Mouse (Mus musculus): Measurements from ENCODE around the gene Mtmr3. TPM values are rescaled to one million over a fixed set of nuclear protein-coding genes. Genes with fewer than 3 reads are reported as not detected.

The Mtmr3 gene
- polyA plus RNA-seq, 1 experiment from 2014 or later = 36.8 TPM

DNA sequence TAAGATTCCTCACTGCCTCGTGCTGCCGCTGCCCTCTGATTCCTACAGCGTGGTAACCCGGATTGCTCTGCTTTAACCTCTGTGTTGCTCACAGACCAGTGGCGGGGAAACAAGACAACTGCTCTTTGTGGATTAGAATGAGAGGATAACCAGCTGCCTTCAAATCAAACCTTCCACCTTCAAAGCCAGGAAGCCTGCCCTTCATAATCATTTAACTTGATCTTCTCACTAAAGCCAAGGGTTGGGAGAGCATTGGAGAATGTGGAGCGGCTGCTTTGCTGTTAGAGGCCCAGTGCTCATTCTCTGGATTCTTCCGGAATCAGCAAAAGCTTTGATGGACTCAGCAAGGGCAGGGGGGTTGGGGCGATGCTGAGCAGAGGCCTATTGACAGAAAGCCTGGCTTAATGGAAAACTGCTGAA, 35.2 kb upstream of the Mtmr3 start:
- H3K4me1 ChIP-seq (ENCODE audit: control insufficient read depth, insufficient read depth, low read length) = no peaks in the 10 kb centered on the region
- H3K27ac ChIP-seq (ENCODE audit: low read depth, low read length) = no peak overlapping the region
- H3K4me3 ChIP-seq (ENCODE audit: low read depth, low read length) = no peak overlapping the region
- H3K27me3 ChIP-seq (ENCODE audit: control insufficient read depth, insufficient read depth, low read length) = no peaks in the 10 kb centered on the region
- DNase-seq (ENCODE audit: low spot score) (no peak), ATAC-seq (ENCODE audit: insufficient read depth, low FRiP score, low TSS enrichment) (no peak)
- H3K4me2 ChIP-seq (ENCODE audit: low read depth) = no peak overlapping the region
- no peaks in the 10 kb centered on the region for H3K9me3 ChIP-seq (ENCODE audit: control insufficient read depth, low read length)
- H3K9ac ChIP-seq (ENCODE audit: low read length) = no peak overlapping the region
- 49% methylated on average over 8 of the region's 8 CpGs for WGBS
- no peaks in the 10 kb centered on the region for H3K36me3 ChIP-seq (ENCODE audit: control insufficient read depth, insufficient read depth, low read length)

DNA sequence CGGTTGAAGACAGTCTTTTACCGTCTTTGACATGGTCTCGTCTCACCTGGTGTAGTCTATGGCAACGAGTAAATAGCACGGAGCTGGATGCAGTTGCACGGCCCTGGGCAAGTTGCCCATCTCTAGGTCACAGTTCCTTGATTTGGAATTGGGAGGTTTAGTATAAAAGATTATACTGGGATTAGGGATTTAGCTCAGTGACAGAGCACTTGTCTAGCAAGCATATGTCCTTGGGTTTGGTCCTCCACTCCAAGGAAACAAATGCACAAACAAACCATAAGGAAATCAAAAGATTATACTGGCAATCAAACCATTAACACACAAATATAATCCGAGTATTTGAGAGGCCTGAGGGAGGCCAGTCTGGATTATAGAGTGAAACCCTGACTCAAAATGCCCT, 33.0 kb upstream of the Mtmr3 start:
- Histone ChIP-seq H3K36me3 (ENCODE audit: control insufficient read depth, insufficient read depth, low read length) (no peaks in the 10 kb centered on the region), H3K4me1 (ENCODE audit: control insufficient read depth, insufficient read depth, low read length) (no peaks in the 10 kb centered on the region), H3K27ac (ENCODE audit: low read depth, low read length) (no peak overlapping the region), H3K27me3 (ENCODE audit: control insufficient read depth, insufficient read depth, low read length) (no peaks in the 10 kb centered on the region), H3K9ac (ENCODE audit: low read length) (no peak overlapping the region), H3K4me3 (ENCODE audit: low read depth, low read length) (no peak overlapping the region), H3K9me3 (ENCODE audit: control insufficient read depth, low read length) (no peaks in the 10 kb centered on the region), H3K4me2 (ENCODE audit: low read depth) (no peak overlapping the region)
- ATAC-seq (ENCODE audit: insufficient read depth, low FRiP score, low TSS enrichment) (no peak), DNase-seq (ENCODE audit: low spot score) (no peak)
- 86% methylated on average over 7 of the region's 7 CpGs for WGBS

DNA sequence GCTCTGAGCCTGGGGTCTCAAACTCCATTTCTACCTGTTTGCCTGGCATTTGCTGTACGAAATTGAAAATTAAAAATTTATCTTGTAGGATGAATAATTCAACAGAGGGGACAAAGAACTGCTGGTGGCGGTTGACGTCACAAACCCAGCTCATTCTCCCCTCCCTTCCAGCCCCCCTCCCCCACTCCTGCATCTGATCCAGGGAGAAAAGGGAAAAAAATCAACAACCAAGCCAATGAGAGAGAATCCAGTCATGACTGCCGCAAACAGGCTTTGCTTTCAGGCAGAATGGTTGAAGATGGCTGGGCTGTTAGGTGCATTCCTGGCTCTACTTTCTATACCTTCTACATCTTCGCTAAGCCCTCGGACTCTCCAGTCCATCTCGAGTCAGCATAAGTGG, 31.3 kb upstream of the Mtmr3 start:
- DNase-seq (ENCODE audit: low spot score) (no peak), ATAC-seq (ENCODE audit: insufficient read depth, low FRiP score, low TSS enrichment) (no peak)
- Histone ChIP-seq H3K36me3 (ENCODE audit: control insufficient read depth, insufficient read depth, low read length) (no peaks in the 10 kb centered on the region), H3K27me3 (ENCODE audit: control insufficient read depth, insufficient read depth, low read length) (no peaks in the 10 kb centered on the region), H3K9ac (ENCODE audit: low read length) (no peak overlapping the region), H3K4me3 (ENCODE audit: low read depth, low read length) (no peak overlapping the region), H3K9me3 (ENCODE audit: control insufficient read depth, low read length) (no peaks in the 10 kb centered on the region), H3K4me1 (ENCODE audit: control insufficient read depth, insufficient read depth, low read length) (no peaks in the 10 kb centered on the region), H3K4me2 (ENCODE audit: low read depth) (no peak overlapping the region), H3K27ac (ENCODE audit: low read depth, low read length) (no peak overlapping the region)
- 78% methylated on average over 7 of the region's 7 CpGs for WGBS

DNA sequence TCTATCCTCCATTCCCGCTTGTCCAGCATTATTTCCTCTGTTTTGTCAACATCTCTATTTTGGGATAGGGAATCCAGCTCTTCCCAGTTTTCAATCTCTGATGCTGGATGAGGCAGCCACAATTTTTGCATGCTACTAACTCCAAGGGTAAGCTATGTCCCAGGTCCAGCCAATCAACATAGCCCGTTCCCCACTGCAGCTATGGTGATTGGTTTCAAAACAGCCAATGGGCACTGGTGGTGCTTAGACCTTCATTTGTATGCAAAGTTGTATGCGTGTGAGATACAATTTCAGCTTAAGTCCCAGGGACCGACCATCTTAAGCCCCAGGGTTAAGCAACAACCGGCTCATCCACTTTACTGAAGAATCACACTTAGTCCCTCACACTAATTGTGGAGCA, 28.3 kb upstream of the Mtmr3 start:
- H3K36me3 ChIP-seq (ENCODE audit: control insufficient read depth, insufficient read depth, low read length) = no peaks in the 10 kb centered on the region
- H3K4me2 ChIP-seq (ENCODE audit: low read depth) = no peak overlapping the region
- 67% methylated on average over 5 of the region's 5 CpGs for WGBS
- H3K4me3 ChIP-seq (ENCODE audit: low read depth, low read length) = no peak overlapping the region
- DNase-seq (ENCODE audit: low spot score) = no peak
- ATAC-seq (ENCODE audit: insufficient read depth, low FRiP score, low TSS enrichment) = no peak
- H3K27me3 ChIP-seq (ENCODE audit: control insufficient read depth, insufficient read depth, low read length) = no peaks in the 10 kb centered on the region
- no peak overlapping the region for H3K9ac ChIP-seq (ENCODE audit: low read length)
- H3K27ac ChIP-seq (ENCODE audit: low read depth, low read length) = no peak overlapping the region
- H3K4me1 ChIP-seq (ENCODE audit: control insufficient read depth, insufficient read depth, low read length) = no peaks in the 10 kb centered on the region
- no peaks in the 10 kb centered on the region for H3K9me3 ChIP-seq (ENCODE audit: control insufficient read depth, low read length)

DNA sequence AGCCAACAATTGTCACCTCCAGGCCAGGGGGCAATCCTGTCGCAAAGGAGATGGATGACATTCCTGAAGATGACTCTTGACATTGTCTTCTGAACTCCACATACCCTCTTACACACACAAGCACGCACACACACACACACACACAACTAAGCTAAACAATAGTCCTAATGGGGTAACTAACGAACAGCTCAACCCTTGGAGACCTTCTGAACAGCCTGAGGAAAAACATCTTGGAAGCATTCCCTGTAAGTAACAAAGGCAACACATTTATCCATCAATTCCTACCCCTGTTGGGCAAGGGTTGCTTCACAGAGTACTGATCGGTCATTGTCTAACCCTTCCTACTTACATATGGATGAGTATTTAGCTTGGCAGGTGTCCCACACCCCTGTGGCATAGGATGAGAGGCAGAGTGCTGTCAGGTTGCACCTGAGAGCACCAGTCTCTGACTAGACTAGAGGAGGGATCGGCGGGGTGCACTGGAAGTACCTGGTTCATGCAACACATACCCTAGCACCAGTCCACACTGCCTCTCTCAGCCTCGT, 27.9 kb upstream of the Mtmr3 start:
- Histone ChIP-seq H3K27ac (ENCODE audit: low read depth, low read length) (no peak overlapping the region), H3K4me3 (ENCODE audit: low read depth, low read length) (no peak overlapping the region), H3K9me3 (ENCODE audit: control insufficient read depth, low read length) (no peaks in the 10 kb centered on the region), H3K36me3 (ENCODE audit: control insufficient read depth, insufficient read depth, low read length) (no peaks in the 10 kb centered on the region), H3K4me2 (ENCODE audit: low read depth) (no peak overlapping the region), H3K27me3 (ENCODE audit: control insufficient read depth, insufficient read depth, low read length) (no peaks in the 10 kb centered on the region), H3K9ac (ENCODE audit: low read length) (no peak overlapping the region), H3K4me1 (ENCODE audit: control insufficient read depth, insufficient read depth, low read length) (no peaks in the 10 kb centered on the region)
- WGBS = 71% methylated on average over 7 of the region's 7 CpGs
- no peak for ATAC-seq (ENCODE audit: insufficient read depth, low FRiP score, low TSS enrichment)
- DNase-seq (ENCODE audit: low spot score) = no peak

DNA sequence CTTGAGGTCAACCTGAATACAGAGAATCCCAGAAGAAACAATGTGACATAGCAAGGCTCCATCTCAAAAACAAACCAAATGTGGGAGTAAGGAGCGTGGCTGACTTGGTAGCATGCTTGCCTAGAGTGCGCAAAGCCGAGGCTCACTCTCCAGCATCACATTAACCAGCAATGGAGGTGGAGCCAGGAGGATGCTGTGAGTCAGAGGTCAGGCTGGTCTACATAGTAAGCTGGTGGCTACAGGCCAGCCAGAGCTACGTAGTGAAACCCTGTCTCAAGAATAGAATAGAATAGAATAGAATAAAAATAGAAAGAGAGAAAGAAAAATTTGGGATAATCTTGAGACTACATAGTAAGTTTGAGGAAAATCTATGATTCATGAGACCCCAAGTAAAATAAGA, 27.2 kb upstream of the Mtmr3 start:
- 77% methylated on average over 4 of the region's 4 CpGs for WGBS
- Histone ChIP-seq H3K27ac (ENCODE audit: low read depth, low read length) (no peak overlapping the region), H3K9ac (ENCODE audit: low read length) (no peak overlapping the region), H3K4me1 (ENCODE audit: control insufficient read depth, insufficient read depth, low read length) (no peaks in the 10 kb centered on the region), H3K9me3 (ENCODE audit: control insufficient read depth, low read length) (no peaks in the 10 kb centered on the region), H3K4me3 (ENCODE audit: low read depth, low read length) (no peak overlapping the region), H3K4me2 (ENCODE audit: low read depth) (no peak overlapping the region), H3K27me3 (ENCODE audit: control insufficient read depth, insufficient read depth, low read length) (no peaks in the 10 kb centered on the region), H3K36me3 (ENCODE audit: control insufficient read depth, insufficient read depth, low read length) (no peaks in the 10 kb centered on the region)
- no peak for ATAC-seq (ENCODE audit: insufficient read depth, low FRiP score, low TSS enrichment)
- no peak for DNase-seq (ENCODE audit: low spot score)

DNA sequence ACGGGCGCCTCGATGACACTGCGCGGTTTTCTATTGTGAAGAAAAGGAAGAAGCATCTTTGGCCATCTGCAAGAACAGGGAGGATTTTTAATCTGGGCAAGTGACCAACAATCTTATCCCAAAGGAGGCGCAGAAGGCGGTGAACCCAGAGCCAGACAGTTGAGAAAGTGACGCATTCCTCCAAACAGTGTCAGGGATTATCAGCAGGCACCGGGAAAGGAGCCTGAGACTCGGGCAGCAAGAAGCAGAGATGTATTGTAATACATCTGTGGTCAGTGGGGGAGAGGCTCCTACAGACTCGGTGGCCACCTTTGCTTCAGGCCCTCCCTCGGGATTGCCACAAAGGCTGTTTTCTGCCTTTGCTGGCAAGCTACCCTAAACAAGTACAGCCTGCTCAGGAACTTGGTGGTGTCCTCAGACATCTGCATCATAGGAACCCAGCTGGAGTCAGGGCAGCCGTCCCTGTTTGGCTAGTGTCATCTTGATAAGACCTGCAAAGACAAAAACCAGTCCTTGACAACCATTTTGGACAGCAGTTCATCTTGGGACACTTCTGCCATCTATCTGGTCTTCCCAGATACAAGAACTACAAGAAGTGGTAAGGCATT, 25.9 kb upstream of the Mtmr3 start:
- WGBS = 69% methylated on average over 13 of the region's 13 CpGs
- Histone ChIP-seq H3K4me2 (ENCODE audit: low read depth) (no peak overlapping the region), H3K4me1 (ENCODE audit: control insufficient read depth, insufficient read depth, low read length) (no peaks in the 10 kb centered on the region), H3K27ac (ENCODE audit: low read depth, low read length) (no peak overlapping the region), H3K4me3 (ENCODE audit: low read depth, low read length) (no peak overlapping the region), H3K9me3 (ENCODE audit: control insufficient read depth, low read length) (no peaks in the 10 kb centered on the region), H3K36me3 (ENCODE audit: control insufficient read depth, insufficient read depth, low read length) (no peaks in the 10 kb centered on the region), H3K27me3 (ENCODE audit: control insufficient read depth, insufficient read depth, low read length) (no peaks in the 10 kb centered on the region), H3K9ac (ENCODE audit: low read length) (no peak overlapping the region)
- ATAC-seq (ENCODE audit: insufficient read depth, low FRiP score, low TSS enrichment) = no peak
- no peak for DNase-seq (ENCODE audit: low spot score)

DNA sequence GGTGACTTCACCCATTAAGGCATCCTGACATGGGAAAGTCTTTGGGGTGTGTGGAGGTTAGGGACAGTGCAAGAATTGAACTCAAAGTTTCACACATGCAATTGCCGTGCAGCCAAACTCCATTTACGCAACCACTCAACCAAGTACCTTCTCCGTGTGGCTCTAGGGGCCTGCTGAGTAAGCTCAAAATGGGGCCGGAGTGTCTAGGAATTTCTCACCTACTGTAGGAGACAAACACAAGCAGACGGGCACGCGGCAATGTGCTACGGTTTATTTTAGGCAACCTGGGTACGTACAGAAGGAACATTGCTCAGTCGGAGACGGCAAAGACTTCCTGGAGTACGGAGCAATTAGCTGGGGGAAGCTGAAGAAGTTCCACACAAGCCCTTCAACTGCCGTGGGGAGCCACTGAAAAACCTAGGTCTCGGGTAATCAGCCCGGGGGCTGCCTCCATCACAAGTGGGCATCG, 25.4 kb upstream of the Mtmr3 start, which contains the start of gene Gm11032:
Gm11032 (plus strand) TSS at position 51 of the 469 bp plus-strand sequence.
- H3K9ac ChIP-seq (ENCODE audit: low read length) = no peak within 1 kb of the TSS
- H3K4me2 ChIP-seq (ENCODE audit: low read depth) = no peak within 1 kb of the TSS
- no peaks in the 10 kb centered on the region for H3K9me3 ChIP-seq (ENCODE audit: control insufficient read depth, low read length)
- no peaks in the 10 kb centered on the region for H3K36me3 ChIP-seq (ENCODE audit: control insufficient read depth, insufficient read depth, low read length)
- DNase-seq (ENCODE audit: low spot score) = no peak
- no peak for ATAC-seq (ENCODE audit: insufficient read depth, low FRiP score, low TSS enrichment)
- H3K27me3 ChIP-seq (ENCODE audit: control insufficient read depth, insufficient read depth, low read length) = no peaks in the 10 kb centered on the region
- 82% methylated on average over 16 of the region's 16 CpGs for WGBS
- H3K4me1 ChIP-seq (ENCODE audit: control insufficient read depth, insufficient read depth, low read length) = no peaks in the 10 kb centered on the region
- H3K27ac ChIP-seq (ENCODE audit: low read depth, low read length) = no peak within 1 kb of the TSS
- H3K4me3 ChIP-seq (ENCODE audit: low read depth, low read length) = no peak within 1 kb of the TSS

DNA sequence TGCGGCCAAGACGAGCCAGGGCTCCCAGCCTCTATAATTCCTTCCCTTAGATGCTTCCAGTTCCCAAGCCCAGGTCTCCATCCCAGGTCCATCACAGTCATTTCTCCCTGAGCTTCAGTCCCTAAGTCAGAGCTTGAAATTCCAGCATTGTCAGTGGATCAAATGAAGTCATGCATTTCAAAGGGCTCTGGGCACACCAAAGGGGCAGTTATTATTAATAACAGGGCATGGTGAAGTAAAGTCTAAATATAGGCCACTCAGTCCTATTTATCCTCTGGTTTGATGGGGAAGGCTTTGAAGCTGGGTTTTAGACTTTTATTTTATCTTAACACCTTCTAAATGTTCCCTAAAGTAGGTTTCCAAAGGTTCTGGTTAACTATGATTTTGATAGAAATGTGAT, 17.2 kb upstream of the Mtmr3 start:
- no peak for DNase-seq (ENCODE audit: low spot score)
- WGBS = 76% methylated on average over 2 of the region's 2 CpGs
- no peak overlapping the region for H3K4me3 ChIP-seq (ENCODE audit: low read depth, low read length)

More for the DNA sequence above, 17.2 kb upstream of the Mtmr3 start:
- H3K9ac ChIP-seq (ENCODE audit: low read length) = no peak overlapping the region
- no peaks in the 10 kb centered on the region for H3K27me3 ChIP-seq (ENCODE audit: control insufficient read depth, insufficient read depth, low read length)
- H3K27ac ChIP-seq (ENCODE audit: low read depth, low read length) = no peak overlapping the region
- H3K4me2 ChIP-seq (ENCODE audit: low read depth) = no peak overlapping the region
- H3K4me1 ChIP-seq (ENCODE audit: control insufficient read depth, insufficient read depth, low read length) = no peaks in the 10 kb centered on the region
- H3K9me3 ChIP-seq (ENCODE audit: control insufficient read depth, low read length) = no peaks in the 10 kb centered on the region
- ATAC-seq (ENCODE audit: insufficient read depth, low FRiP score, low TSS enrichment) = no peak
- no peaks in the 10 kb centered on the region for H3K36me3 ChIP-seq (ENCODE audit: control insufficient read depth, insufficient read depth, low read length)

Measured in neural tube, embryonic 11.5 days (tissue).